Mouse (Mus musculus) lung, postnatal 14 days (tissue): ENCODE measurements at regions not wholly inside any gene's neighbourhood (a gene's known extent, or its start where the extent isn't known, plus 50 kb on each side); places are given as distances from the start of the nearest gene placed in this dataset.
"Not testable (repeated sequence)": the region's sequence is repeated elsewhere in the genome, so short reads cannot be mapped to it uniquely, and the experiment has no call there.

Experiments
- DNase-seq: peaks from one replicate; pipeline ENCODE4 v3.0.0; 2021

GRCm38 (mm10) chr13:10855947-10856561 lies 495.4 kb upstream of the Chrm3 start:
- DNase-seq: not testable (repeated sequence)

- no peak for DNase-seq
These were observed 484.6 kb upstream of the Chrm3 start for GRCm38 (mm10) chr13:10845212-10845611.

GRCm38 (mm10) chr13:10799351-10799913 lies 438.8 kb upstream of the Chrm3 start:
- no peak for DNase-seq
